Mouse (Mus musculus) bone marrow, adult 2 months (tissue): Measurements from ENCODE around the gene Gm10382.

Source experiments
- CTCF ChIP-seq: fragments of 200-500 bp; IDR thresholded peaks from 2 replicates; pipeline ENCODE4 v1.5.1; 2011; ENCODE audit warnings: low read length, control low read depth; ENCODE audit not compliant: control insufficient read depth, insufficient read depth
- POLR2A ChIP-seq: fragments of 200-500 bp; IDR thresholded peaks from 2 replicates; pipeline ENCODE4 v1.6.1; 2011; ENCODE audit warnings: low read depth, mild to moderate bottlenecking, control low read depth, low read length, borderline replicate concordance; ENCODE audit not compliant: control insufficient read depth

- no peak for TF ChIP-seq CTCF
- TF ChIP-seq POLR2A = no peak
Measured at GRCm38 (mm10) chr5:125413763-125414162, 24.6 kb downstream of the Gm10382 start.
